Mouse (Mus musculus) liver, embryonic 15.5 days (tissue): Measurements from ENCODE around the gene Iqcf6. TPM values are rescaled to one million over a fixed set of nuclear protein-coding genes. Genes with fewer than 3 reads are reported as not detected.

Experiments
- ATAC-seq: fragments of 200-750 bp; cut with Nextera tagmentation; 2 replicates; pipeline ENCODE4 v1.8.0; 2017; ENCODE audit warnings: moderate number of reproducible peaks, mild to moderate bottlenecking, moderate library complexity; ENCODE audit not compliant: insufficient read depth
- H3K27ac ChIP-seq: fragments of 300-500 bp; sonication (generic); replicated peaks from 2 replicates; pipeline ENCODE4 v1.5.1; 2015; ENCODE audit warnings: mild to moderate bottlenecking, inconsistent platforms
- H3K27me3 ChIP-seq: fragments of 300-500 bp; sonication (generic); 2 replicates; pipeline ENCODE4 v1.6.1; 2015; ENCODE audit warnings: mild to moderate bottlenecking, inconsistent platforms
- H3K36me3 ChIP-seq: fragments of 300-500 bp; sonication (generic); replicated peaks from 2 replicates; pipeline ENCODE4 v1.6.1; 2015; ENCODE audit warnings: moderate library complexity, mild to moderate bottlenecking, inconsistent platforms
- H3K4me1 ChIP-seq: fragments of 300-500 bp; sonication (generic); replicated peaks from 2 replicates; pipeline ENCODE4 v1.6.1; 2015; ENCODE audit warnings: inconsistent platforms
- H3K4me2 ChIP-seq: fragments of 300-500 bp; sonication (generic); 2 replicates; pipeline ENCODE4 v1.6.1; 2015; ENCODE audit warnings: moderate library complexity, mild to moderate bottlenecking, inconsistent platforms
- H3K4me3 ChIP-seq: fragments of 300-500 bp; sonication (generic); replicated peaks from 2 replicates; pipeline ENCODE4 v1.5.1; 2015; ENCODE audit warnings: mild to moderate bottlenecking, inconsistent platforms
- H3K9ac ChIP-seq: fragments of 300-500 bp; sonication (generic); 2 replicates; pipeline ENCODE4 v1.6.1; 2015; ENCODE audit warnings: moderate library complexity, mild to moderate bottlenecking, inconsistent platforms
- H3K9me3 ChIP-seq: fragments of 300-500 bp; sonication (generic); replicated peaks from 2 replicates; pipeline ENCODE4 v1.6.1; 2016; ENCODE audit warnings: inconsistent platforms
- WGBS: fragments of 180-500 bp; shearing (Covaris S2); methylation state at CpG from one replicate; pipeline ENCODE4 v1.1.7; 2015; ENCODE audit warnings: mixed read lengths; ENCODE audit not compliant: insufficient replicate concordance; 5-methylcytosine and 5-hydroxymethylcytosine counted together
- polyA plus RNA-seq: library from polyadenylated mRNA; unstranded; fragments of >200 nt; fragmentation: Nextera tagmentation; extraction: Ambion mirVana; gene quantifications from 2 replicates; pipeline ENCODE4 v1.2.1, GENCODE M21; 2015

The Iqcf6 gene
- polyA plus RNA-seq, 1 experiment from 2014 or later, result not detected

DNA sequence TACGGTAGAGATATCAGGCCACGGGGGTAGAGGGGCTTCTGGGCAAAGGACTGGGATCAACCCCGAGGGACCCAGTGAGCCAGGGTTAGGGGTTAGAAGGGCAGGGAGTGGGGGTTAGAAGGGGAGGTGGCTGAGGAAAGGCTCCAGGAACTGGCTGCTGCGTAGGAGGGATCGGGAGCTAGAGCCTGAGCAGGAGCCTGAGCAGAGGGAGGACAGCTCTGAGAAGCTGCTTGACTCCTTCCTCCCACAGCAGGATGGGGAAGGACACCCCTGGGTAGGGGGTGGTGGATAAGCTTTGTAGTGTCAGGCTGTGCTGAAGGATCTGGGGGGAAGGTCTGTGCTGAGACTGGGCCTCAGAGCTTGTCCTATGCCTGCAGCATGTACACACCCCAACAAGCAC lies 30.4 kb downstream of the Iqcf6 start:
- no peak for ATAC-seq
- H3K4me2 ChIP-seq, result no peak overlapping the region
- H3K4me3 ChIP-seq, result no peak overlapping the region
- H3K27ac ChIP-seq, result no peak overlapping the region
- H3K9ac ChIP-seq, result no peak overlapping the region
- H3K4me1 ChIP-seq, result no peaks in the 10 kb centered on the region
- peaks cover 36% of the 10 kb centered on the region for H3K27me3 ChIP-seq
- peaks cover 17% of the 10 kb centered on the region; the same call in 1 of the 2 replicates for H3K36me3 ChIP-seq
- no peaks in the 10 kb centered on the region for H3K9me3 ChIP-seq
- WGBS, result 39% methylated on average over 5 of the region's 5 CpGs

GRCm38 (mm10) chr9:106657592-106657991 lies 31.2 kb downstream of the Iqcf6 start:
- H3K27ac ChIP-seq, result no peak overlapping the region
- H3K27me3 ChIP-seq, result peaks cover 36% of the 10 kb centered on the region
- 38% methylated on average over 5 of the region's 5 CpGs for whole genome bisulfite sequencing
- H3K9me3 ChIP-seq, result no peaks in the 10 kb centered on the region
- no peaks in the 10 kb centered on the region for H3K4me1 ChIP-seq
- no peak overlapping the region for H3K4me2 ChIP-seq
- H3K9ac ChIP-seq, result no peak overlapping the region
- no peak overlapping the region for H3K4me3 ChIP-seq
- no peak for ATAC-seq
- H3K36me3 ChIP-seq, result peaks cover 17% of the 10 kb centered on the region; the same call in 1 of the 2 replicates

GRCm38 (mm10) chr9:106659441-106659840 lies 33.1 kb downstream of the Iqcf6 start:
- peaks cover 27% of the 10 kb centered on the region for H3K27me3 ChIP-seq
- H3K4me2 ChIP-seq, result no peak overlapping the region
- H3K36me3 ChIP-seq, result peaks cover 17% of the 10 kb centered on the region; the same call in 1 of the 2 replicates
- ATAC-seq, result no peak
- no peak overlapping the region for H3K27ac ChIP-seq
- H3K4me1 ChIP-seq, result no peaks in the 10 kb centered on the region
- 77% methylated on average over 7 of the region's 7 CpGs for WGBS
- no peak overlapping the region for H3K9ac ChIP-seq
- no peaks in the 10 kb centered on the region for H3K9me3 ChIP-seq
- no peak overlapping the region for H3K4me3 ChIP-seq

DNA sequence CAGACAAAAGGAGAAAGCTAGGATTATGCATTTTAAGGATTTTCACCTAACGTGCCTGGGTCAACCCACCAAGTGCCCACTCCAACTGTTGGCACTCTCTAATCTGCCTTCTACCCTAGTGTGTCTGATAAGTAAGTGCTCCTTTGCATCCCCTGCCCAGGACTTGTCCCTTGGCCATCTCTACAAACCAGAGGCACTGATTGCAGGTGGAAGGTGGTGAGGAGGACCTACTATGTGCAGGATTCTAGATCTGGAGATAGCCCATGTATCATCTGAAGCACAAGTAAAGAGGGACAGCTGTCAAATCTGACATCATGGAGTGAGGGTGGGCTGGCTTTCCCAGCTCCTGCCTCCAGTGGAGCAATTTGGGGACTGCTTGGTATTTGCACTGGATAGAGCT lies 33.6 kb downstream of the Iqcf6 start:
- peaks cover 17% of the 10 kb centered on the region; the same call in 1 of the 2 replicates for H3K36me3 ChIP-seq
- no peaks in the 10 kb centered on the region for H3K4me1 ChIP-seq
- 61% methylated on average over 1 of the region's 1 CpGs for WGBS
- no peak overlapping the region for H3K9ac ChIP-seq
- no peak overlapping the region for H3K27ac ChIP-seq
- no peaks in the 10 kb centered on the region for H3K9me3 ChIP-seq
- no peak overlapping the region for H3K4me3 ChIP-seq
- peaks cover 22% of the 10 kb centered on the region for H3K27me3 ChIP-seq
- H3K4me2 ChIP-seq, result no peak overlapping the region
- no peak for ATAC-seq

- Histone ChIP-seq H3K9me3 (no peaks in the 10 kb centered on the region), H3K4me1 (no peaks in the 10 kb centered on the region), H3K4me3 (no peak overlapping the region), H3K36me3 (peaks cover 17% of the 10 kb centered on the region; the same call in 1 of the 2 replicates), H3K9ac (no peak overlapping the region), H3K4me2 (no peak overlapping the region), H3K27me3 (no peaks in the 10 kb centered on the region), H3K27ac (no peak overlapping the region)
- WGBS, result 75% methylated on average over 6 of the region's 6 CpGs
- ATAC-seq, result no peak
Observed at GRCm38 (mm10) chr9:106663200-106663599, 36.8 kb downstream of the Iqcf6 start.

- Histone ChIP-seq H3K9ac (no peak overlapping the region), H3K9me3 (no peaks in the 10 kb centered on the region), H3K4me1 (no peaks in the 10 kb centered on the region), H3K27me3 (no peaks in the 10 kb centered on the region), H3K4me3 (no peak overlapping the region), H3K27ac (no peak overlapping the region), H3K4me2 (no peak overlapping the region), H3K36me3 (peaks cover 11% of the 10 kb centered on the region; the same call in 1 of the 2 replicates)
- ATAC-seq, result no peak
- WGBS, result 89% methylated on average over 4 of the region's 4 CpGs
Observed at GRCm38 (mm10) chr9:106664433-106664832, 38.1 kb downstream of the Iqcf6 start.

- Histone ChIP-seq H3K27me3 (no peaks in the 10 kb centered on the region), H3K4me1 (no peaks in the 10 kb centered on the region), H3K4me2 (no peak overlapping the region), H3K9ac (no peak overlapping the region), H3K4me3 (no peak overlapping the region), H3K9me3 (no peaks in the 10 kb centered on the region), H3K36me3 (peaks cover 6% of the 10 kb centered on the region; the same call in 1 of the 2 replicates), H3K27ac (no peak overlapping the region)
- ATAC-seq, result no peak
- WGBS, result 75% methylated on average over 6 of the region's 6 CpGs
Observed at GRCm38 (mm10) chr9:106664856-106665255, 38.5 kb downstream of the Iqcf6 start.

- Histone ChIP-seq H3K27me3 (no peaks in the 10 kb centered on the region), H3K36me3 (peaks cover 12% of the 10 kb centered on the region; the same call in 1 of the 2 replicates), H3K9ac (no peak overlapping the region), H3K27ac (no peak overlapping the region), H3K4me1 (peaks cover 14% of the 10 kb centered on the region; the same call in 1 of the 2 replicates), H3K4me2 (no peak overlapping the region), H3K9me3 (no peaks in the 10 kb centered on the region), H3K4me3 (no peak overlapping the region)
- 63% methylated on average over 2 of the region's 2 CpGs for WGBS
- ATAC-seq, result peak; percentile 43; the same call in 1 of the 2 replicates
Observed at GRCm38 (mm10) chr9:106673860-106674259, 47.5 kb downstream of the Iqcf6 start.

DNA sequence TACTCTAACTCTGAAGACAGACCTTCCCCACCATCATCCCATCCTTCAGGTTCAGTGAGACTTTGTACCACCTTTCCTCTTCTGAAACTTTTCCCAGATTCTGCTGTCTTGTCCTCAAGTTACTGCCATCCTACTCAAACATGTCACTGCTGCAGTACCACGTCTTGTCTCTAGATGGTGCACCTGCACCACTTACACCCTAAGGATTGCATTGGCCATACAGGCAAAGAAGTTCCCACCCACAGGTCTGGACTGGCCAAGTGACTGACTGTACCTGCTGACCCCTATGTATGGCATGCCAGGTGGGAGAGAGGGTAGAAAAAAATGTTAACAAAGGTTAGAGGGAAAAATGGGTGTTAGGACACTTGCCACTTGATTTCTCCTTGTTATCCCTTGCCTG lies 49.1 kb downstream of the Iqcf6 start:
- Histone ChIP-seq H3K36me3 (peaks cover 19% of the 10 kb centered on the region; the same call in 1 of the 2 replicates), H3K27ac (no peak overlapping the region), H3K4me1 (peaks cover 14% of the 10 kb centered on the region; the same call in 1 of the 2 replicates), H3K4me2 (no peak overlapping the region), H3K9me3 (no peaks in the 10 kb centered on the region), H3K4me3 (no peak overlapping the region), H3K27me3 (no peaks in the 10 kb centered on the region), H3K9ac (no peak overlapping the region)
- WGBS, result 0% methylated on average over 1 of the region's 1 CpGs
- peak; percentile 38; the same call in 1 of the 2 replicates for ATAC-seq

GRCm38 (mm10) chr9:106675965-106676364 lies 49.6 kb downstream of the Iqcf6 start:
- Histone ChIP-seq H3K9ac (no peak overlapping the region), H3K9me3 (no peaks in the 10 kb centered on the region), H3K4me1 (peaks cover 14% of the 10 kb centered on the region; the same call in 1 of the 2 replicates), H3K27me3 (no peaks in the 10 kb centered on the region), H3K4me2 (no peak overlapping the region), H3K27ac (no peak overlapping the region), H3K36me3 (peaks cover 19% of the 10 kb centered on the region; the same call in 1 of the 2 replicates), H3K4me3 (no peak overlapping the region)
- 69% methylated on average over 9 of the region's 9 CpGs for WGBS
- ATAC-seq, result no peak

- Histone ChIP-seq H3K27me3 (no peaks in the 10 kb centered on the region), H3K36me3 (peaks cover 19% of the 10 kb centered on the region; the same call in 1 of the 2 replicates), H3K4me1 (peaks cover 14% of the 10 kb centered on the region; the same call in 1 of the 2 replicates), H3K4me2 (no peak overlapping the region), H3K27ac (no peak overlapping the region), H3K9me3 (no peaks in the 10 kb centered on the region), H3K9ac (no peak overlapping the region), H3K4me3 (no peak overlapping the region)
- no peak for ATAC-seq
- 67% methylated on average over 4 of the region's 4 CpGs for WGBS
Observed at GRCm38 (mm10) chr9:106676571-106676970, 50.2 kb downstream of the Iqcf6 start.
